Mouse (Mus musculus): Measurements from ENCODE around the gene Cxcl10. TPM values are rescaled to one million over a fixed set of nuclear protein-coding genes. Genes with fewer than 3 reads are reported as not detected.
"Not testable (repeated sequence)": the region's sequence is repeated elsewhere in the genome, so short reads cannot be mapped to it uniquely, and the experiment has no call there.

The Cxcl10 gene
- polyA plus RNA-seq, 1 experiment, result 1.2 TPM

GRCm38 (mm10) chr5:92366565-92366964 is 17.9 kb upstream of the Cxcl10 start:
- no peak overlapping the region for H3K4me3 ChIP-seq (replicated peaks; ENCODE audit: control insufficient read depth, low read depth, low read length)
- WGBS, result 82% methylated on average over 6 of the region's 6 CpGs
- TF ChIP-seq CTCF (IDR thresholded peaks at IDR 0.05; ENCODE audit: control insufficient read depth, insufficient read depth, low read length) (no peak), POLR2A (IDR thresholded peaks at IDR 0.05; ENCODE audit: borderline replicate concordance, control insufficient read depth, low read depth, low read length) (no peak)
- H3K27ac ChIP-seq (ENCODE audit: control insufficient read depth, insufficient read depth, low read depth, low read length, poor library complexity), result no peak overlapping the region
- peaks cover 4% of the 10 kb centered on the region for H3K4me1 ChIP-seq (ENCODE audit: control insufficient read depth, insufficient read depth, low read length)

- H3K4me1 ChIP-seq (ENCODE audit: control insufficient read depth, insufficient read depth, low read length), result peaks cover 4% of the 10 kb centered on the region
- H3K4me3 ChIP-seq (replicated peaks; ENCODE audit: control insufficient read depth, low read depth, low read length), result no peak overlapping the region
- H3K27ac ChIP-seq (ENCODE audit: control insufficient read depth, insufficient read depth, low read depth, low read length, poor library complexity), result no peak overlapping the region
- WGBS, result 80% methylated on average over 11 of the region's 11 CpGs
- TF ChIP-seq CTCF (IDR thresholded peaks at IDR 0.05; ENCODE audit: control insufficient read depth, insufficient read depth, low read length) (no peak), POLR2A (IDR thresholded peaks at IDR 0.05; ENCODE audit: borderline replicate concordance, control insufficient read depth, low read depth, low read length) (no peak)
Measured at GRCm38 (mm10) chr5:92365146-92365705, 16.5 kb upstream of the Cxcl10 start.

GRCm38 (mm10) chr5:92364011-92364410 is 15.3 kb upstream of the Cxcl10 start:
- 86% methylated on average over 5 of the region's 5 CpGs for WGBS
- H3K4me1 ChIP-seq (ENCODE audit: control insufficient read depth, insufficient read depth, low read length), result peaks cover 4% of the 10 kb centered on the region
- no peak overlapping the region for H3K4me3 ChIP-seq (replicated peaks; ENCODE audit: control insufficient read depth, low read depth, low read length)

GRCm38 (mm10) chr5:92363179-92363578 is 14.5 kb upstream of the Cxcl10 start:
- Histone ChIP-seq H3K27ac (ENCODE audit: control insufficient read depth, insufficient read depth, low read depth, low read length, poor library complexity) (no peak overlapping the region), H3K4me3 (replicated peaks; ENCODE audit: control insufficient read depth, low read depth, low read length) (no peak overlapping the region), H3K4me1 (ENCODE audit: control insufficient read depth, insufficient read depth, low read length) (peaks cover 4% of the 10 kb centered on the region)
- WGBS, result 29% methylated on average over 4 of the region's 4 CpGs
- TF ChIP-seq POLR2A (IDR thresholded peaks at IDR 0.05; ENCODE audit: borderline replicate concordance, control insufficient read depth, low read depth, low read length) (no peak), CTCF (IDR thresholded peaks at IDR 0.05; ENCODE audit: control insufficient read depth, insufficient read depth, low read length) (no peak)

More at GRCm38 (mm10) chr5:92364011-92364410, 15.3 kb upstream of the Cxcl10 start:
- TF ChIP-seq POLR2A (IDR thresholded peaks at IDR 0.05; ENCODE audit: borderline replicate concordance, control insufficient read depth, low read depth, low read length) (no peak), CTCF (IDR thresholded peaks at IDR 0.05; ENCODE audit: control insufficient read depth, insufficient read depth, low read length) (no peak)
- no peak overlapping the region for H3K27ac ChIP-seq (ENCODE audit: control insufficient read depth, insufficient read depth, low read depth, low read length, poor library complexity)

GRCm38 (mm10) chr5:92358767-92359455 is 10.2 kb upstream of the Cxcl10 start:
- WGBS, result 85% methylated on average over 11 of the region's 11 CpGs
- Histone ChIP-seq H3K4me3 (replicated peaks; ENCODE audit: control insufficient read depth, low read depth, low read length) (no peak overlapping the region), H3K4me1 (ENCODE audit: control insufficient read depth, insufficient read depth, low read length) (no peaks in the 10 kb centered on the region), H3K27ac (ENCODE audit: control insufficient read depth, insufficient read depth, low read depth, low read length, poor library complexity) (no peak overlapping the region)
- TF ChIP-seq CTCF (IDR thresholded peaks at IDR 0.05; ENCODE audit: control insufficient read depth, insufficient read depth, low read length) (no peak), POLR2A (IDR thresholded peaks at IDR 0.05; ENCODE audit: borderline replicate concordance, control insufficient read depth, low read depth, low read length) (no peak)

- Histone ChIP-seq H3K27ac (ENCODE audit: control insufficient read depth, insufficient read depth, low read depth, low read length, poor library complexity) (no peak overlapping the region), H3K4me3 (replicated peaks; ENCODE audit: control insufficient read depth, low read depth, low read length) (no peak overlapping the region), H3K4me1 (ENCODE audit: control insufficient read depth, insufficient read depth, low read length) (peaks cover under 1% of the 10 kb centered on the region)
- TF ChIP-seq CTCF (IDR thresholded peaks at IDR 0.05; ENCODE audit: control insufficient read depth, insufficient read depth, low read length), result no peak
- TF ChIP-seq POLR2A (IDR thresholded peaks at IDR 0.05; ENCODE audit: borderline replicate concordance, control insufficient read depth, low read depth, low read length), result no peak
- WGBS, result 36% methylated on average over 12 of the region's 12 CpGs
Measured at GRCm38 (mm10) chr5:92358033-92358432, 9.3 kb upstream of the Cxcl10 start.

- WGBS, result under 1% methylated on average over 11 of the region's 11 CpGs
Measured at GRCm38 (mm10) chr5:92353517-92353916, 4.8 kb upstream of the Cxcl10 start.

GRCm38 (mm10) chr5:92352716-92353115 is 4.0 kb upstream of the Cxcl10 start:
- not testable (repeated sequence) for H3K27ac ChIP-seq (ENCODE audit: control insufficient read depth, insufficient read depth, low read depth, low read length, poor library complexity); H3K4me3 ChIP-seq (replicated peaks; ENCODE audit: control insufficient read depth, low read depth, low read length); H3K4me1 ChIP-seq (ENCODE audit: control insufficient read depth, insufficient read depth, low read length)
- 58% methylated on average over 4 of the region's 4 CpGs for WGBS

More at GRCm38 (mm10) chr5:92353517-92353916, 4.8 kb upstream of the Cxcl10 start:
- Histone ChIP-seq H3K4me1 (ENCODE audit: control insufficient read depth, insufficient read depth, low read length) (peaks cover 8% of the 10 kb centered on the region), H3K27ac (ENCODE audit: control insufficient read depth, insufficient read depth, low read depth, low read length, poor library complexity) (peak overlapping the region; percentile 71), H3K4me3 (replicated peaks; ENCODE audit: control insufficient read depth, low read depth, low read length) (peak overlapping the region; percentile 60)
- 0 out of 2 replicates have a peak, but pooled peaks have one; percentile 36 for TF ChIP-seq POLR2A (IDR thresholded peaks at IDR 0.05; ENCODE audit: borderline replicate concordance, control insufficient read depth, low read depth, low read length)
- TF ChIP-seq CTCF (IDR thresholded peaks at IDR 0.05; ENCODE audit: control insufficient read depth, insufficient read depth, low read length), result no peak
